Mouse (Mus musculus) liver, embryonic 14.5 days (tissue): ENCODE measurements around the gene Tnn. TPM values are rescaled to one million over a fixed set of nuclear protein-coding genes. Genes with fewer than 3 reads are reported as not detected.

Experiments used
- ATAC-seq: fragments of 200-750 bp; cut with Nextera tagmentation; 2 replicates; pipeline ENCODE4 v1.8.0; 2017; ENCODE audit warnings: moderate number of reproducible peaks, mild to moderate bottlenecking, moderate library complexity; ENCODE audit not compliant: insufficient read depth
- DNase-seq, 3 experiments: peaks; one replicate each; pipeline ENCODE4 v3.0.0-alpha.2; 2012 to 2013; ENCODE audit warnings: low read depth in 3 of 3, low spot score in 3 of 3
- H3K27ac ChIP-seq: fragments of 300-500 bp; sonication (generic); 2 replicates; pipeline ENCODE4 v1.5.1; 2014; ENCODE audit warnings: moderate library complexity, mild to moderate bottlenecking, control low read depth, inconsistent platforms
- H3K27me3 ChIP-seq: fragments of 300-500 bp; sonication (generic); 2 replicates; pipeline ENCODE4 v1.6.1; 2014; ENCODE audit warnings: mild to moderate bottlenecking, low read length, moderate library complexity; ENCODE audit not compliant: control insufficient read depth, insufficient read depth
- H3K36me3 ChIP-seq: fragments of 300-500 bp; sonication (generic); replicated peaks from 2 replicates; pipeline ENCODE4 v1.6.1; 2014; ENCODE audit warnings: low read depth; ENCODE audit not compliant: control insufficient read depth, insufficient read depth
- H3K4me1 ChIP-seq, 2 experiments: fragments of 200-500 bp in 1 of 2; fragments of 300-500 bp in 1 of 2; sonication (generic) in 1 of 2; replicated peaks; 2 replicates each; pipeline ENCODE4 v1.6.1; 2012 to 2014; ENCODE audit warnings: antibody characterized with exemption in 1 of 2, inconsistent platforms in 1 of 2, low read length in 1 of 2; ENCODE audit not compliant: control insufficient read depth in 2 of 2, insufficient read depth in 2 of 2
- H3K4me2 ChIP-seq: fragments of 300-500 bp; sonication (generic); 2 replicates; pipeline ENCODE4 v1.6.1; 2014; ENCODE audit warnings: low read depth, mild to moderate bottlenecking, control low read depth, moderate library complexity
- H3K4me3 ChIP-seq, 2 experiments: fragments of 200-500 bp in 1 of 2; fragments of 300-500 bp in 1 of 2; sonication (generic) in 1 of 2; 2 replicates each; pipeline ENCODE4 v1.5.1; 2012 to 2014; ENCODE audit warnings: low read depth in 2 of 2, low read length in 2 of 2, mild to moderate bottlenecking in 2 of 2, control low read depth in 1 of 2, inconsistent platforms in 1 of 2, moderate library complexity in 1 of 2; ENCODE audit not compliant: insufficient read depth in 1 of 2
- H3K9ac ChIP-seq: fragments of 300-500 bp; sonication (generic); replicated peaks from 2 replicates; pipeline ENCODE4 v1.6.1; 2014; ENCODE audit warnings: mild to moderate bottlenecking, control low read depth, moderate library complexity
- H3K9me3 ChIP-seq: fragments of 300-500 bp; sonication (generic); 2 replicates; pipeline ENCODE4 v1.6.1; 2016; ENCODE audit warnings: low read length, mixed read lengths; ENCODE audit not compliant: control insufficient read depth
- CTCF ChIP-seq: IDR thresholded peaks from 2 replicates; pipeline ENCODE4 v1.5.1; 2016; ENCODE audit warnings: antibody characterized with exemption, low read depth, control low read depth
- EP300 ChIP-seq: IDR thresholded peaks from 2 replicates; pipeline ENCODE4 v1.6.1; 2016; ENCODE audit warnings: antibody characterized with exemption, low read depth
- WGBS: fragments of 180-500 bp; shearing (Covaris S2); extraction: QIAGEN DNeasy Blood & Tissue Kit; methylation state at CpG from one replicate; pipeline ENCODE4 v1.1.7; 2014; ENCODE audit not compliant: insufficient replicate concordance; 5-methylcytosine and 5-hydroxymethylcytosine counted together
- polyA plus RNA-seq, 2 experiments: library from polyadenylated mRNA; depleted of rRNA in 1 of 2; stranded (reverse) in 1 of 2; unstranded in 1 of 2; fragments of >200 nt; fragmentation: Nextera tagmentation in 1 of 2; extraction: Ambion mirVana in 1 of 2; gene quantifications; 2 replicates each; pipeline versions ENCODE4 v1.2.1 to v1.2.3; 2012 to 2014

Tnn gene
- polyA plus RNA-seq, 2 experiments: 0.01 TPM; not detected in 1

DNA sequence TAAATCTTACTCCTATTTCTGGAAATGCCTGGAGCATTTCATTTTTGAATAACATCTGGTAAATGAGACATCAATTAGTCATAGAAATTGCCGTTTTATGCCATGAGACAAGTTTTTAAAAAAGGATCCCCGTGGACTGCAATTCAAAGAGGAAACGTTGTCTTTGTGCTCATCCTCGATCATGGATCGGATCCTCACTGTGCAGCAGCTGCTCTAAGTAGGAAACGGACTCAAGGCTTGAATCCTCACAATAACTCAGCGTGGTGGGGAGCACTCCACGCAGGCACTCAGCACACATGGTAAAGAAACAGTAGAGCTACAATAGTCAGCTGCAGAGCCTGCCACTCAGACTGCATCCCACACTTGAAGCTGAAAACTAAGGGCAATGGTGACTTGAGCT is 23.5 kb upstream of the Tnn start:
- no peak overlapping the region for H3K4me2 ChIP-seq
- ATAC-seq (no peak), DNase-seq (no peak)
- 60% methylated on average over 8 of the region's 8 CpGs for WGBS
- TF ChIP-seq EP300 (no peak), CTCF (no peak)
- H3K27me3 ChIP-seq: no peaks in the 10 kb centered on the region
- H3K36me3 ChIP-seq: no peaks in the 10 kb centered on the region
- H3K4me3 ChIP-seq: no peak overlapping the region
- no peaks in the 10 kb centered on the region for H3K4me1 ChIP-seq
- no peak overlapping the region for H3K27ac ChIP-seq
- H3K9ac ChIP-seq: no peak overlapping the region
- no peaks in the 10 kb centered on the region for H3K9me3 ChIP-seq

GRCm38 (mm10) chr1:160166600-160166999 is 13.2 kb upstream of the Tnn start:
- Histone ChIP-seq H3K9me3 (no peaks in the 10 kb centered on the region), H3K4me2 (no peak overlapping the region), H3K27ac (no peak overlapping the region), H3K9ac (no peak overlapping the region), H3K4me1 (no peaks in the 10 kb centered on the region), H3K36me3 (no peaks in the 10 kb centered on the region), H3K27me3 (no peaks in the 10 kb centered on the region), H3K4me3 (no peak overlapping the region)
- no peak for TF ChIP-seq CTCF
- no peak for TF ChIP-seq EP300
- DNase-seq (no peak), ATAC-seq (no peak)
- WGBS: 50% methylated on average over 4 of the region's 5 CpGs

DNA sequence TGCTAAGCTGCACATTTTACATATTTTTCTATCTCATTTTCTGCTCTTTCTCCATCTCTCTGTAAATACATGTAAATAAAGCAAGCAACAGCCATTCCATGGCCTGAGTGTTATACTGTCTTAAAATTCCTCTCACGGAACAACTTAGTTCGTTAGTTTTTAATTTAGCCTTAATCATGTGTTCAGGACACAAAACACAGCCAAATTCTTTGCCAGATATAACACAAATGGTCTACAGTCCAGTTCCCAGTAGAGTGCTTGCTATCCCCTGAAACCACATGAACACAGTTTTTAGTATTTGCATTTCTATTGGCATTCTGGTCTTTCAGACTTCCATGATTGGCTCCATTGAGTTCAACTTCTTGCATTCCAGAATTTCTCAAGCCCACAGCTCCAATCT is 4.8 kb upstream of the Tnn start:
- Histone ChIP-seq H3K4me2 (no peak overlapping the region), H3K4me3 (no peak overlapping the region), H3K9me3 (no peaks in the 10 kb centered on the region), H3K36me3 (no peaks in the 10 kb centered on the region), H3K9ac (no peak overlapping the region), H3K27ac (no peak overlapping the region), H3K27me3 (no peaks in the 10 kb centered on the region), H3K4me1 (no peaks in the 10 kb centered on the region)
- no peak for ATAC-seq
- DNase-seq: no peak
- TF ChIP-seq EP300 (no peak), CTCF (no peak)
- 79% methylated on average over 2 of the region's 2 CpGs for WGBS

DNA sequence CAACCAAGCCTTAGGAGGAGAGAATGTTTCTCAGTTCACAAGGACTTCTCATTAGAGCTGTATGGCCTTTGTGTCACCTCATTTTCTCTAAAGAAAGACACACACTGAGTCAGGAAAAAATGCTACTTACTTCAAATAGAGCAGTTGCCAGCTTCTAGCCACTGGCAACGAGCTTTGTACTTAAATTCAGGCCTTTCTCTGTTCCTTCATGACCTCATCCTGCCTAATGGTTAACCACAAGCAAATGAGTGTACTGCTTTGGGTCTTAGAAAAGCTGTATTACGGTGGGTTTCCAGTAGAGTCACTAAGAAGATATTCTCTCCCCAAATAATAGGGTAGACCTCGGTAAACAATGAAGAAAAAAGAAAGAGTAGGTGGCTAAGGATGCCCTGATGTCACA is 2.7 kb downstream of the Tnn start:
- H3K27me3 ChIP-seq: no peaks in the 10 kb centered on the region
- ATAC-seq (no peak), DNase-seq (no peak)
- no peak overlapping the region for H3K27ac ChIP-seq
- no peaks in the 10 kb centered on the region for H3K36me3 ChIP-seq
- H3K9ac ChIP-seq: no peak overlapping the region
- no peak overlapping the region for H3K4me2 ChIP-seq
- 28% methylated on average over 3 of the region's 3 CpGs for WGBS
- H3K9me3 ChIP-seq: no peaks in the 10 kb centered on the region
- H3K4me1 ChIP-seq: no peaks in the 10 kb centered on the region
- TF ChIP-seq EP300: no peak
- TF ChIP-seq CTCF: no peak
- no peak overlapping the region for H3K4me3 ChIP-seq

DNA sequence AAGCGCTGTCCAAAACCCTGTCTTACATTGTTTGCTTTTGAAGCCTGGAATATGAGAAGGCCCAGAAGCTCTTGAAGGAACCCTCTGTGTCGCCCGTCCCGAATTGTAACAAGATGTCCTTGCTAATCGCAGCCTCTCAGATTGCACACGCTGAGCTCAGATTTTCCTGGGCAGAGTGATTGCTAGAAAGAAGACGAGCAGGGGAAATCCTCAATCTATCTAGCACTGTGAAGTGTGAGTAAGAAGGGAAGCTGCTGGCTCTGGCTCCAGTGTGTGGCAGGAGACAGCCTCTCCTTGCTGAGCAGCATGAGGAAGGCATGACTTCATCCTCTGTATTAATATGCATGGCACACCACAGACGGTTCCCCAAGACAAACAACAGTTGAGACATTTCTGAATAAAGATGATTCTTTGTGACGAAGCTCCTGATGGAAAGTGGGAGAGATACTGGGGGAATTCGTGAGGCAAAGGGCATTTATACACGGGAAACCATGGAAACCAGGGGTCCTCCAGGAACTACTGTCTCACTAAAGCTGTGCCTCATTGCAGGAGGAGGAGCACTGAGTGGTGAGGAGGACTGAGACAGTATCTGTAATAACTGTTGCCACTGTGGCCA is 4.0 kb downstream of the Tnn start:
- WGBS: 63% methylated on average over 11 of the region's 11 CpGs
- Histone ChIP-seq H3K27ac (no peak overlapping the region), H3K9ac (no peak overlapping the region), H3K4me3 (no peak overlapping the region), H3K4me1 (no peaks in the 10 kb centered on the region), H3K36me3 (no peaks in the 10 kb centered on the region), H3K9me3 (no peaks in the 10 kb centered on the region), H3K4me2 (no peak overlapping the region), H3K27me3 (no peaks in the 10 kb centered on the region)
- DNase-seq: no peak
- TF ChIP-seq EP300 (no peak), CTCF (no peak)
- no peak for ATAC-seq
